Mouse (Mus musculus) CD4-positive, CD25-positive, alpha-beta regulatory T cell (primary cell): ENCODE measurements around the gene Pde3b. TPM values are rescaled to one million over a fixed set of nuclear protein-coding genes. Genes with fewer than 3 reads are reported as not detected.

Experiments
- polyA plus RNA-seq: library from polyadenylated mRNA; unstranded; fragments of 100-300 nt; shearing (Covaris generic); gene quantifications from one replicate; pipeline ENCODE4 v1.2.1, GENCODE M21; 2017

Pde3b gene
- polyA plus RNA-seq, result 5.5 TPM

DNA sequence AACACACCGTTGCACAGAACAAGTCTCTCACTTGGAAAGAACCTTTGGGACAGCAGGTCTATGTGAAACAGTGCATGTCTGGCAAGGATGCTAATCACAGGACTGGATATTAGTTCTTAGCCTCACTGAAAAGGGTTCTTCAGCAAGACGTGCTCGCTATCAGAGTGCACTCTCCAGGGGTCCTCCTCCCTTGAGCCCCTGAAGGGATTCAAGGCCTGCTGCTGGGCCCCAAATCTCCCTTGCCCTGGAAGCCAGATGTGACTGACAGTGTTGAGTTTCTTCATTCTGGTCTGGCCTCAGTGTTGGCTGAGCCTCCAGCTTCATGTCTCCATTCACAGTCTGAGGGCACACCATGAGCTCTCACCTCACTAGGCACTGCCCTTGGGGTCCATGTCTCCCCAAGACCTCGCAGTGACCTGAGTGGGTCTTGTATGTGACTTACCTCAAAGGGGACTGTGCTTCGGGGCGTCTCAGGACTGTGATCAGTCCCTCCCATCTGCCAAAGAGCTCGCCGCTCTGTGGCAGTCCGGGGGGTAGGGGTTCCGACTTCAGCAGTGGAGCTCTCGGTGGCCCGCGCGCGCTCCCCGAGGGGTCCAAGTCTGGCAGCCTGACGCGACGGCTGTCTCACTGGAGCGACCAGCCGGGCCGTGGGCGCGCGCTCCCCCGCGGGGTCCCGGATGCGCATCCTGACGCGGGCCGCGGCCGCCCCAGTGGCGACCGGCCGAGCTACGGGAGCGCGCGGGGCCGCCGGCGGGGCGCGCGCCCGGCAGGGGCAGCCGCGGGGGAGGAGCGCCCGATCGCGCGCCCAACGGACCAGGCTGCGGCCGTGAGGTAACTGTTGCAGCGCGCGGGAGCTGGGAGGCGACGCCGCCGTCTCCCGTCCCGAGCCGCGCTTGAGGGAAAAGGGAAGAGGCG lies at the start of gene Pde3b:
Gene Pde3b (plus strand): TSS at position 861 of the 915 bp plus-strand sequence.

GRCm38 (mm10) chr7:114562531-114563241 lies 147.6 kb downstream of the Pde3b start, which contains the start of gene Cyp2r1:
Cyp2r1 (minus strand) TSS chr7:114562972.

Other genes starting within 250 kb of the Pde3b start
- 115 TPM for gene Copb1, start 160.6 kb upstream of the Pde3b start, polyA plus RNA-seq
- 253 TPM for gene Psma1, start 139.2 kb upstream of the Pde3b start, polyA plus RNA-seq
- gene Cyp2r1, start 147.7 kb downstream of the Pde3b start, polyA plus RNA-seq, result 2.7 TPM
- gene Calca, start 221.1 kb downstream of the Pde3b start, polyA plus RNA-seq, result not detected